Mouse (Mus musculus): ENCODE results near the gene Opn4.

The Opn4 gene

DNA sequence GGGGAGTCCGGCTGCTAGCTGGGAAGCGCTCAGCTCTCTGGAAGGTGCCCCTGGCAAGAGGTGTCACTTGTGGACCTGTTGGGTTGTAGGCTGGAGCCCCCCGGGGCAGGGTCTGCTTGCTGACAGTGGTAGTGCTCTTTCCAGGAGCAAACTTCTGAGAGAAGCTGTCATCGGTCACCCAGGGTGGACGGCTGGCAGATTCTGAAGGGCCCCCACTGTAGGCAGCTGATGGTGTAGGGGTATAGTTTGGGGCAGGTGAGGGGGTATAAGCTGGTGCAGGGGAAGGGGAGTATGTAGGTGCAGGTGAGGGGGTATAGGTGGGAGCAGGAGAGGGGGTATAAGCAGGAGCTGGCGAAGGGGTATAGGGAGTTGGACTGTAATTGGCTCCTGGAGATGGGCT is 55.9 kb downstream of the Opn4 start:
- in situ Hi-C loops (cut with MboI; ENCODE audit: low pct_unique_long_range_greater_than_20kb in 1 of 2, low sequenced_read_pairs in 2 of 2, unreplicated experiment in 1 of 2): no loop called here

DNA sequence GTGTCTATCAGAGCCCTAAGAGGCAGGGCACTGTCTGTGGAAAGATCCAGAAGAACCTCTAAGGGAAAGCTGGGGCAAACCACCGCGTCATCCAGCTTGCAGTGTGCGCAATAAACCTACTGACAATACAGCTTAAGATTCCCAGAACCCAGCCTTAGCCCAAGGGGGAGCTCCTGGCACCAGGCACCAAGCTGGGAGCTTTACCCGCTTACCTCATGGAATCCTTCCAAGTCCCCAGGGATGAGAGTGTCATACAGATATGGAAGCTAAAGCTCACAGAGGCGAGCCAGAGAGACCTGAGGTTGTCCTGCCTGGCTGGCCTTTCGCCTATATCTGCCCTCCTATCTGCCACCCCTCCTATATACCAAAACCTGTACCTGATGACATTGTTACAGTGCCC is 56.3 kb downstream of the Opn4 start:
- in situ Hi-C loops (cut with MboI; ENCODE audit: low pct_unique_long_range_greater_than_20kb in 1 of 2, low sequenced_read_pairs in 2 of 2, unreplicated experiment in 1 of 2): no loop called here

DNA sequence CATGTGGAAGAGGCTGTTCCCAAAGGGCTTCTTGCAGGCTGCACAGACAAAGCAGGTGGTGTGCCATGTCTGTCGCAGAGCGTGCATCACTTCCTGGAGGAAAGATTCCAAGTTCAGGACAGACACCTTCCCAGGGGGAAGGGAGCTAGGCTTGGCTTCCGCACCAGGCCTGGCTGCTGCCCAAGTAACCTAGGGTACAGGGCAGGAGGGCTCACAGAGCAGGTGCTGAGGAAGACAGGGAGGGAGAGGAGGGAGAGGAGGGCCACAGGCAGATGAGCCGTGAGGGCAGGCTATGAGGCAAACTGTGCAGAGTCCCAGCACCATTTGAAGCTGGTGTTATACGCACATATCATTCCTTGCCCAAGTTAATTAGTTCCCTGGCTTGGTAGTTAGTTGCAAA is 58.0 kb downstream of the Opn4 start:
- in situ Hi-C loops (cut with MboI; ENCODE audit: low pct_unique_long_range_greater_than_20kb in 1 of 2, low sequenced_read_pairs in 2 of 2, unreplicated experiment in 1 of 2): no loop called here

DNA sequence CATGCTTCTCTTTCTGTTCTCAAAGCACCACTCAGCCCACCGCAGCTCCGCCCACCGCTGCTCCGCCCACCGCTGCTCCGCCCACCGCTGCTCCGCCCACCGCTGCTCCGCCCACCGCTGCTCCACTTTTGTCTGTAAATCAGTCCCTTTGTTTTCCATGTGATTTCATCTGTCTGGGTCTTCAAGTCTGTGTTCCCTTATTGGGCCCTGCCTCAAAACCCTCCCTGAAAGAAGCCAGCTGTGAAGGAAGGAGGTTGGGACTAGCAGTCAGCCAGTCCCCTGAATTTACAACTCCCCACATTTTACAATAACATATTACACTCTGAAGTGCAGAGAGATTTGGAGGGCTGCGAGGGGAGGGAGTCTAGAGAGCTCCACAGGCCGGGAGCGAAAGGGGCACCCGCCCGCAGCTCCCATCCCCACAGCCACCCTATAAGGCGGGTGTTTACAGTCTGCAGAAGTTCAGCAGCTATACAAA is 59.2 kb downstream of the Opn4 start:
- in situ Hi-C loops (cut with MboI; ENCODE audit: low pct_unique_long_range_greater_than_20kb in 1 of 2, low sequenced_read_pairs in 2 of 2, unreplicated experiment in 1 of 2): no loop called here

All from mouse embryonic stem cell (cell line).